Comparison of ENCODE assay signal across 9 mouse cellular contexts in genomic region chr5:123035564-123035963, GRCm38 (mm10). TPM values are rescaled to one million over a fixed set of nuclear protein-coding genes. Genes with fewer than 3 reads are reported as not detected.
DNase-seq lines count a peak whose midpoint lies in the region; TF ChIP-seq lines count a peak whose summit lies in the region.
"Had no signal": no experiment of that assay in that cellular context is flagged by ENCODE, and none has a peak within 500 bp of the region (broad histone marks: within the 10 kb centered on the region; RNA-seq: fewer than 3 reads in every experiment).

No protein-coding gene starts in this region.

- peak; percentile 21 for DNase-seq in embryo, embryonic 10.5 days (ENCODE audit: low spot score)
- no peak for DNase-seq in embryo, embryonic 11 days
- DNase-seq in ZHBTc4 (ENCODE audit: low read depth, low spot score) = peak; percentile 88
- DNase-seq in kidney, postnatal 10 days = peak; percentile 76
- DNase-seq in lung, postnatal 36 days = peak; percentile 69
- DNase-seq in left cerebral cortex, adult 18-20 months (ENCODE audit: low spot score in 2 of 2) = no peak
- DNase-seq in layer of hippocampus, adult 2 months (ENCODE audit: low spot score in 2 of 2) = no peak
- no peak for DNase-seq in left cerebral cortex, adult 9 months (ENCODE audit: low spot score in 2 of 2)

- no peak overlapping the region for H3K4me3 ChIP-seq in layer of hippocampus, adult 2 months
- H3K4me3 ChIP-seq: neural tube, embryonic 13.5 days had no signal

- H3K27ac ChIP-seq in layer of hippocampus, adult 2 months = no peak overlapping the region
- H3K27ac ChIP-seq: neural tube, embryonic 13.5 days had no signal

- TF ChIP-seq CTCF in layer of hippocampus, adult 2 months (conservative IDR thresholded peaks at IDR 0.05) = no peak

RNA-seq across cellular contexts. Expression of gene Morn3, which starts 11.3 kb away (rescaled TPM):
- under 1 TPM in 1 of 2 experiments, not detected in 1; 0.40 TPM for total RNA-seq in left cerebral cortex, adult 18-20 months (2021)
- total RNA-seq in layer of hippocampus, adult 2 months (2021) = not detected

RNA-seq across cellular contexts. Expression of gene Orai1, which starts 20.7 kb away (rescaled TPM):
- total RNA-seq in left cerebral cortex, adult 18-20 months (2021) = 1 to 10 TPM; 8.8 to 10.0 TPM
- total RNA-seq in layer of hippocampus, adult 2 months (2021) = 10 to 100 TPM; 11.0 to 13.5 TPM

RNA-seq across cellular contexts. Expression of gene Tmem120b, which starts 32.7 kb away (rescaled TPM):
- 10 to 100 TPM; 13.2 to 13.8 TPM for total RNA-seq in left cerebral cortex, adult 18-20 months (2021)
- total RNA-seq in layer of hippocampus, adult 2 months (2021) = 10 to 100 TPM; 17.8 to 19.6 TPM

RNA-seq across cellular contexts. Expression of gene Kdm2b, which starts 45.9 kb away (rescaled TPM):
- total RNA-seq in left cerebral cortex, adult 18-20 months (2021) = 10 to 100 TPM; 24.2 to 25.5 TPM
- total RNA-seq in layer of hippocampus, adult 2 months (2021) = 10 to 100 TPM; 35.0 to 36.7 TPM

Comparison
In these comparisons a context has a peak if more than half of its experiments do, and no peak if none do; other contexts are left out.
1. DNase-seq: peak in embryo, embryonic 10.5 days (single experiment), ZHBTc4 (single experiment), kidney, postnatal 10 days (single experiment) and lung, postnatal 36 days (single experiment); none in embryo, embryonic 11 days (single experiment), left cerebral cortex, adult 18-20 months (0 of 2), layer of hippocampus, adult 2 months (0 of 2) and left cerebral cortex, adult 9 months (0 of 2).